Mouse (Mus musculus) heart, embryonic 11.5 days (tissue): ENCODE results near the gene Acmsd. TPM values are rescaled to one million over a fixed set of nuclear protein-coding genes. Genes with fewer than 3 reads are reported as not detected.

Experiments
- ATAC-seq: fragments of 200-750 bp; cut with Nextera tagmentation; replicated peaks from 2 replicates; pipeline ENCODE4 v1.8.0; 2017; ENCODE audit warnings: moderate library complexity; ENCODE audit not compliant: insufficient number of reproducible peaks, low FRiP score, low TSS enrichment
- H3K27ac ChIP-seq: fragments of 300-500 bp; sonication (generic); 2 replicates; pipeline ENCODE4 v1.5.1; 2014; ENCODE audit warnings: mild to moderate bottlenecking, low read depth, low read length
- H3K27me3 ChIP-seq: fragments of 300-500 bp; sonication (generic); 2 replicates; pipeline ENCODE4 v1.6.1; 2014; ENCODE audit warnings: mild to moderate bottlenecking, low read length, mixed read lengths; ENCODE audit not compliant: control insufficient read depth, insufficient read depth
- H3K36me3 ChIP-seq: fragments of 300-500 bp; sonication (generic); 2 replicates; pipeline ENCODE4 v1.6.1; 2014; ENCODE audit warnings: mild to moderate bottlenecking, low read length, moderate library complexity, mixed read lengths; ENCODE audit not compliant: control insufficient read depth, insufficient read depth
- H3K4me1 ChIP-seq: fragments of 300-500 bp; sonication (generic); 2 replicates; pipeline ENCODE4 v1.6.1; 2014; ENCODE audit warnings: low read length; ENCODE audit not compliant: control insufficient read depth, insufficient read depth
- H3K4me2 ChIP-seq: fragments of 300-500 bp; sonication (generic); 2 replicates; pipeline ENCODE4 v1.6.1; 2014; ENCODE audit warnings: mild to moderate bottlenecking, moderate library complexity
- H3K4me3 ChIP-seq: fragments of 300-500 bp; sonication (generic); 2 replicates; pipeline ENCODE4 v1.5.1; 2014; ENCODE audit warnings: low read depth, low read length
- H3K9ac ChIP-seq: fragments of 300-500 bp; sonication (generic); 2 replicates; pipeline ENCODE4 v1.6.1; 2014; ENCODE audit warnings: mild to moderate bottlenecking, low read depth, low read length, moderate library complexity
- H3K9me3 ChIP-seq: fragments of 300-500 bp; sonication (generic); replicated peaks from 2 replicates; pipeline ENCODE4 v1.6.1; 2016; ENCODE audit warnings: low read length; ENCODE audit not compliant: control insufficient read depth
- WGBS: fragments of 180-500 bp; shearing (Covaris S2); extraction: QIAGEN DNeasy Blood & Tissue Kit; methylation state at CpG from one replicate; pipeline ENCODE4 v1.1.7; 2014; ENCODE audit not compliant: insufficient replicate concordance; 5-methylcytosine and 5-hydroxymethylcytosine counted together
- polyA plus RNA-seq: library from polyadenylated mRNA; unstranded; fragments of >200 nt; fragmentation: Nextera tagmentation; extraction: Ambion mirVana; gene quantifications from 2 replicates; pipeline ENCODE4 v1.2.1, GENCODE M21; 2014

Acmsd gene
- polyA plus RNA-seq: 0.86 and 1.3 TPM in 2 replicates

DNA sequence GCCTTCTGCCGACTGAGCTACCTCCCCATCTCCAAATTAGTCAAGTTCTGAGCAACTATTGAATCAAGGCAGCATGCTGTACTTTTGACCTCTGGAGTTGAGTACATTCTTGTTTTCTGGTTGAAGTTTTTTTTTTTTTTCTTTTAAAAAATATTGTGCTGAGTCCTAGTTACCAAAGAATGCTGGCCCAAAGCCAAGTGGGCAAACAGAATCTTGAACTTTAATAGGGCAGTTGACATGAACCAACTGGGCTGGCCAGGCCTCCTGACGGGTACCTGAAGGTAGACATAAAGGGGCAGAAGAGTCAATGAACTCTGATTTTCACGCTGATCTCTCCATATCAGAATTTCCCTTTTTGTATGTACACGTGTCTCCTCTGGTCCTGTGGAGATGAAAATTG lies at the start of gene Acmsd:
TSS of gene Acmsd (plus strand) at position 318 of the 400 bp plus-strand sequence.
- H3K4me2 ChIP-seq: no peak within 1 kb of the TSS
- 86% methylated on average over 4 of the region's 4 CpGs for WGBS
- no peaks in the 10 kb centered on the region for H3K36me3 ChIP-seq
- no peak within 1 kb of the TSS for H3K4me3 ChIP-seq
- H3K9ac ChIP-seq: no peak within 1 kb of the TSS
- ATAC-seq: no peak
- no peak within 1 kb of the TSS for H3K27ac ChIP-seq
- no peaks in the 10 kb centered on the region for H3K4me1 ChIP-seq
- H3K9me3 ChIP-seq: no peaks in the 10 kb centered on the region
- no peaks in the 10 kb centered on the region for H3K27me3 ChIP-seq

DNA sequence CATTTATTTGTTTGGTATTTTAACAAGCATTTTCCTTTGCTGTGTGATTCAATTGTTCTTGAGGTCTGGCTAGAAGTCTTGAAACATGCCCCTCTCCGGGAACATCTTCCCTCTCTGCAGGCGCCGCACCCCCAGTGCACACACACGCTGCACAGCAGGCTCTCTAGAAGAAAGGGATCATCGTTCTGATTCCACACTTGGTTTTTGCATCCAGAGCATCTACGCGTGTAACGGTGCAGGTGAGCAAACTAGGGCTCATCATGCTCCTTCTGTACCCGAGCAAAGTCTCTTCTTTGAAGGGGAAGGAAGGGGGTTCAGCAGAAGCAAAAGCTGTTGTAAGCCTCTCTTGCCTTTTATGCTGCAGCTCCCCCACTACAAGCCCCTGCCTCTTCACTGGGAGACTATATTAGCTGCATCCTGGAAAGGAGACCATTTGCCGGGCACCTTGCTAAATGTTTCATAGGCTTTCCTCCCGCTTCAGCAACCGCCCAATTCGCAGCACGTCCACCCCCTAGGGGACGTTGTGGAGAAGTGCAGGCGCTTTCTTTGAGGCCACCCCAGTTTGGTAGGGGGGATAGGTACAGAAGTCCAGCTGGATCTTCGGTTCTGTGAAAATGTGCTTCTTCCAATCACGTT lies 49.6 kb upstream of the Acmsd start, which contains the start of gene Tmem163:
TSS of gene Tmem163 (minus strand) at position 51 of the 636 bp plus-strand sequence.
- no peak within 1 kb of the TSS for H3K9ac ChIP-seq
- H3K4me1 ChIP-seq: peaks cover 9% of the 10 kb centered on the region
- no peaks in the 10 kb centered on the region for H3K36me3 ChIP-seq
- peaks cover 34% of the 10 kb centered on the region for H3K27me3 ChIP-seq
- H3K4me3 ChIP-seq: peak within 1 kb of the TSS; percentile 72; the same call in 1 of the 2 replicates
- WGBS: 23% methylated on average over 18 of the region's 18 CpGs
- no peaks in the 10 kb centered on the region for H3K9me3 ChIP-seq
- no peak within 1 kb of the TSS for H3K27ac ChIP-seq
- H3K4me2 ChIP-seq: peak within 1 kb of the TSS; percentile 90
- no peak for ATAC-seq

DNA sequence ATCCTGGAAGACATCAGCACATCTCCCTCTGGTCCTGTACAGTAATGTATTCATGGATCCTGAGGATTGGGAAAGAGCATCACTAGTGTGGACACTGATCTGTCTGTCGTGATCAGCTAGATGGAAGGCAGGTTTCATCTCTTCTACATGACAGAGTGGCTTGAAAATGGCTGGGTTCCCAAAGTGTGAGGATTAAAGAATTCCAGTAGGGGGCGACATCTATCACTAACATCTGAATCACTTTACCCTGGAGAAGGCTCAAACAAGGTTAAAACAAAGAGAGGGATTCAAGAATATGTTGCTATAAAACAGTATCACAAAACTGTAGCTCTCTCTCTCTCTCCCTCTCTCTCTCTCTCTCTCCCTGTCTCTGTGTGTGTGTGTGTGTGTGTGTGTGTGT lies 32.7 kb upstream of the Acmsd start:
- H3K9ac ChIP-seq: no peak overlapping the region
- H3K27me3 ChIP-seq: no peaks in the 10 kb centered on the region
- no peak overlapping the region for H3K27ac ChIP-seq
- H3K4me3 ChIP-seq: no peak overlapping the region
- 25% methylated on average over 2 of the region's 2 CpGs for WGBS
- no peak for ATAC-seq
- H3K36me3 ChIP-seq: no peaks in the 10 kb centered on the region
- no peaks in the 10 kb centered on the region for H3K4me1 ChIP-seq
- no peak overlapping the region for H3K4me2 ChIP-seq
- no peaks in the 10 kb centered on the region for H3K9me3 ChIP-seq

DNA sequence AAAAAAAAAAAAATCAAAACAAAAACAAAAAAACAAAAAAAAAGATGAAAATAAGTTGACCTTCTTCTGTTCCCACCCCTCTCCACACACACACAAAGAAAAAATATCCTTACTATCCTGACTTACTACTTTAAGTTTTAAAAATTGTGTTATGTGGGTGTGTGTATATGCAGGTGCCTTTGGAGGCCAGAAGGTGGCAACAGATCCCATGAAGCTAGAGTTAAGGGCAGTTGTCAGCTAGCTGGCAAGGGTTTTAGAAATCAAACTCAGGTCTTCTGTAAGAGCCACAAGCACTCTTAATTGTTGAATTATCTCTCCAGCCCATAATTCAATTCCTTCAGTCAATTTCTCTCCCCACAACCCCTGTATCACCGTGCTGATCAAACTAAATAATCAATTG lies 27.0 kb upstream of the Acmsd start:
- 85% methylated on average over 1 of the region's 1 CpGs for WGBS
- H3K4me1 ChIP-seq: no peaks in the 10 kb centered on the region

DNA sequence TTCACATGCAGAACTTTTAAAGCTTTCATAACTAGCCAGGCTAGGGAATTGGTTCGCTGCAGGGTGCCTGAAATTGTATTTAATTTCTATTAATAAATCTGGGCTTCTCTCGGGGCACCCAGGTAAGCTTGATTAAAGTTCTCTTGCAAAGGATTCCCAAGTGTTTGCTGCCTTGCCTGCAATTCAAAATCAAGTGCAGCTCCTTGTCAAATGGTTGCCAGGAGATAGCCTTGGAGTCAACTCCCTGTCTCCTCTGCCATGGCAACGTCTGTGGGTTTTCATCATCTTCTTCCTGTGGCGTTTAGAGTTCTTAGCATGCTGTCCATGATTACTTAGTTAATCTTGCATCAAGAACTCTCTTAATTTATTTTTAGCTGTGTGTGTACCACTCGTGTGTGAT lies 22.9 kb upstream of the Acmsd start:
- Histone ChIP-seq H3K9me3 (no peaks in the 10 kb centered on the region), H3K4me1 (no peaks in the 10 kb centered on the region), H3K4me2 (no peak overlapping the region), H3K36me3 (no peaks in the 10 kb centered on the region), H3K4me3 (no peak overlapping the region), H3K27me3 (no peaks in the 10 kb centered on the region), H3K9ac (no peak overlapping the region), H3K27ac (no peak overlapping the region)
- WGBS: 70% methylated on average over 5 of the region's 5 CpGs
- ATAC-seq: no peak

More for the DNA sequence above, 27.0 kb upstream of the Acmsd start:
- H3K36me3 ChIP-seq: no peaks in the 10 kb centered on the region
- H3K4me2 ChIP-seq: no peak overlapping the region
- H3K4me3 ChIP-seq: no peak overlapping the region
- ATAC-seq: no peak
- H3K9me3 ChIP-seq: no peaks in the 10 kb centered on the region
- H3K27ac ChIP-seq: no peak overlapping the region
- H3K27me3 ChIP-seq: no peaks in the 10 kb centered on the region
- no peak overlapping the region for H3K9ac ChIP-seq

DNA sequence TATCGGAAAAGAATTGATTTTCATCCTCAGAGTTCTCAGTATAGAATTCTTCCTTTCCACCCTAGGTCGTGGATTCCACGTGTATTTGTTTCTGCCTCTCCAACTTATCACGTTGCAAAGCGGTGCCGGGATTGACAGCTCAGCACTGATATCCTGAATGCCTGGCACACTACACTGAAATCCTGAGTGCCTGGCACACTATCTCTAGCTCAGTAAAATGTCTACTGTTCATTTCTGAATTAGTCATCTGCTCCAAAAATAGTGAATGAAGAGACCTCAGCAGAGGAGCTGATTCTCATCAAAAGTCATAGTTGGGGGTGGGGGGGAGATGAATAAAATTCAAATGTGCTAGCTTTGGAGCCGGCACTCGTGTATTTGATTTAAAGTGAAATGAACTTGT lies 12.8 kb upstream of the Acmsd start:
- Histone ChIP-seq H3K4me3 (no peak overlapping the region), H3K27me3 (no peaks in the 10 kb centered on the region), H3K9ac (no peak overlapping the region), H3K9me3 (no peaks in the 10 kb centered on the region; the same call in 1 of the 2 replicates), H3K4me2 (no peak overlapping the region), H3K4me1 (peaks cover 5% of the 10 kb centered on the region; the same call in 1 of the 2 replicates), H3K36me3 (no peaks in the 10 kb centered on the region), H3K27ac (no peak overlapping the region)
- WGBS: 52% methylated on average over 8 of the region's 8 CpGs
- no peak for ATAC-seq

DNA sequence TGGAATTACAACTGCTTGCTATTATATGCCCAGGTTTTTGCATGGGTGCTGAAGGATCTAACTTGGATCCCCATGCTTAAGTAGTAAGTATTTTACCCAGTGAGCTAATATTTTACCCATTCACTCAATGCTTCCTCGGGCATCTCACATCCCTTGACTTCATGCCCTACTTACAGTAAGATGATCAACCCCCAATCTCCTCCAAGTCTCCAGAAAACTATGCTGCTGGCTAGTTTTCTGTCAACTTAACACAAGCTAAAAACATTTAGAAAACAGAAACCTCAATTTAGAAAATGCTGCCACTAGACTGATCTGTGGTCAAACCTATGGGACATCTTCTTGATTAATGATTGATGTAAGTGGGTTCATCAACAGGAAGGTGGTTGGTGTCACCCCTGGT lies 10.9 kb upstream of the Acmsd start:
- no peak for ATAC-seq
- no peak overlapping the region for H3K9ac ChIP-seq
- no peaks in the 10 kb centered on the region; the same call in 1 of the 2 replicates for H3K9me3 ChIP-seq
- H3K27me3 ChIP-seq: no peaks in the 10 kb centered on the region
- H3K4me2 ChIP-seq: no peak overlapping the region
- 80% methylated on average over 1 of the region's 1 CpGs for WGBS
- peaks cover 5% of the 10 kb centered on the region; the same call in 1 of the 2 replicates for H3K4me1 ChIP-seq
- no peak overlapping the region for H3K4me3 ChIP-seq
- H3K36me3 ChIP-seq: no peaks in the 10 kb centered on the region
- no peak overlapping the region for H3K27ac ChIP-seq

DNA sequence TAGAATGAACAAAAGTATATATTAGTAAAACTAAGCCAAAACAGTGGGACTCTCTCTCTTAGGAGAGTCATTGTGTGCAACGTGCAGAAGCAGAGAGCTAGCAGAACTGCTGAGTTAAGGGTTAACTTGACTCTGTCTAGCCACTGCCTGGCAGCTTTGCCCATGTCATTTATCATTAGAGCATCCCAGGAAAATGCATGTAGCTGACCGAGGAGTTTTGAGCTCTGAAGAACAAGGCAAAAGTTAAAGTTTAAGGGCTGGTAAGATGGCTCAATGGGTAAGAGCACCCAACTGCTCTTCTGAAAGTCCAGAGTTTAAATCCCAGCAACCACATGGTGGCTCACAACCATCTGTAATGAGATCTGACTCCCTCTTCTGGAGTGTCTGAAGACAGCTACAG lies 5.6 kb upstream of the Acmsd start:
- H3K4me2 ChIP-seq: no peak overlapping the region
- H3K9ac ChIP-seq: no peak overlapping the region
- no peaks in the 10 kb centered on the region for H3K36me3 ChIP-seq
- H3K4me1 ChIP-seq: no peaks in the 10 kb centered on the region
- WGBS: 42% methylated on average over 2 of the region's 2 CpGs
- H3K27me3 ChIP-seq: no peaks in the 10 kb centered on the region
- ATAC-seq: no peak
- H3K27ac ChIP-seq: no peak overlapping the region
- H3K9me3 ChIP-seq: no peaks in the 10 kb centered on the region
- no peak overlapping the region for H3K4me3 ChIP-seq

DNA sequence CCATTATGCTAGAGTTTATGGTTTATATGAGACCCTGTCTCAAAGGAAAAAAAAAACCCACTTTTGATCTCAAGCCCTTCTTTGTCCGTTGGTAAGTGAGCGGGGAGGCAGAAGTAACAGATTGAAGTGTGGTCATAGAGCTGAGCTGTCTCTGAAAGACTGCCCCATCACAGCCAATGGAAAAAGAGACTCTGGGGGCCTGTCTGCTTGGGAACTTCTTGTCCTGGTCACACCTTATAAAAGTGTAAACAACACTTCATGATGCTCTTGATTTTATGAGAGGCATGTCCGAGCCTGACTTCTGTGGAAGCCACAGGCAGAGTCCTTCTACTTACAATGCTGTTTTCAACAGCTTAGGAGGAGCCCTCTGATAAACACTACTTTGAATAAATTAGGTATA lies 1.9 kb downstream of the Acmsd start:
- Histone ChIP-seq H3K4me2 (no peak overlapping the region), H3K9me3 (no peaks in the 10 kb centered on the region), H3K9ac (no peak overlapping the region), H3K27me3 (no peaks in the 10 kb centered on the region), H3K4me1 (no peaks in the 10 kb centered on the region), H3K4me3 (no peak overlapping the region), H3K36me3 (no peaks in the 10 kb centered on the region), H3K27ac (no peak overlapping the region)
- WGBS: 68% methylated on average over 3 of the region's 3 CpGs
- ATAC-seq: no peak
